Mouse (Mus musculus) bone marrow, adult 2 months (tissue): ENCODE results near the gene Olfr552.
"Not testable (repeated sequence)": the region's sequence is repeated elsewhere in the genome, so short reads cannot be mapped to it uniquely, and the experiment has no call there.

Source experiments
- CTCF ChIP-seq: fragments of 200-500 bp; IDR thresholded peaks from 2 replicates; pipeline ENCODE4 v1.5.1; 2011; ENCODE audit warnings: low read length, control low read depth; ENCODE audit not compliant: control insufficient read depth, insufficient read depth
- POLR2A ChIP-seq: fragments of 200-500 bp; IDR thresholded peaks from 2 replicates; pipeline ENCODE4 v1.6.1; 2011; ENCODE audit warnings: low read depth, mild to moderate bottlenecking, control low read depth, low read length, borderline replicate concordance; ENCODE audit not compliant: control insufficient read depth

- not testable (repeated sequence) for TF ChIP-seq CTCF, POLR2A
Observed at GRCm38 (mm10) chr7:102620368-102620767, 22.8 kb downstream of the Olfr552 start.
